Mouse (Mus musculus): ENCODE results near the gene Armc8.

The Armc8 gene

GRCm38 (mm10) chr9:99553049-99553448 lies 15.7 kb downstream of the Armc8 start:
- Histone ChIP-seq H3K36me3 (ENCODE audit: insufficient read depth, low read length) (no peaks in the 10 kb centered on the region), H3K4me3 (replicated peaks; ENCODE audit: low read length) (no peak overlapping the region), H3K4me1 (replicated peaks; ENCODE audit: low read depth, low read length) (peaks cover 6% of the 10 kb centered on the region; the same call in 1 of the 2 replicates), H3K27me3 (ENCODE audit: insufficient read depth, low read length) (no peaks in the 10 kb centered on the region), H3K9me3 (ENCODE audit: low read length) (no peaks in the 10 kb centered on the region)
- TF ChIP-seq NANOG (IDR thresholded peaks at IDR 0.05; ENCODE audit: borderline replicate concordance, low read length) = no peak

DNA sequence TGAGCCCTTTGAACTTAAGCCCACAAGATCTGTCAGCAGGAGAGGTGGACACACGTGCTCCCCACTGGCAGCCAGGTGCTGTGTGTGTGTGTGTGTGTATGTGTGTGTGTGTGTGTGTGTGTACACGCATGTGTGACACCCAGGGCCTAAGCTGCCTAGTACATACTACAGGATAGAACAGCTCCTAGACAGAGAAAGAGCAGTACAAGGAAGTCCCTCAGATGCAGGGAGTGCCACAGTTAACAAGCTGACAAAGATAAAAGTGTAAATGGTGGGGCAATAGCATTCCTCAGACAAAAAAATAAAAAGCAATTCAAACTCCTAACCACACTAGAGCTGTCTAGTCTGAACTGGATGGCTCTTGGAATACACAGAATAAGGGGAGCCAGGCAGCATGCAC lies 16.6 kb downstream of the Armc8 start:
- Histone ChIP-seq H3K36me3 (ENCODE audit: insufficient read depth, low read length) (no peaks in the 10 kb centered on the region), H3K4me1 (replicated peaks; ENCODE audit: low read depth, low read length) (no peaks in the 10 kb centered on the region; the same call in 1 of the 2 replicates), H3K27me3 (ENCODE audit: insufficient read depth, low read length) (no peaks in the 10 kb centered on the region), H3K9me3 (ENCODE audit: low read length) (no peaks in the 10 kb centered on the region), H3K4me3 (replicated peaks; ENCODE audit: low read length) (no peak overlapping the region)
- TF ChIP-seq NANOG (IDR thresholded peaks at IDR 0.05; ENCODE audit: borderline replicate concordance, low read length) (no peak), CTCF (conservative IDR thresholded peaks at IDR 0.05; ENCODE audit: low read length) (no peak), POU5F1 (IDR thresholded peaks at IDR 0.05; ENCODE audit: borderline replicate concordance, low read length) (no peak)

- Histone ChIP-seq H3K9me3 (ENCODE audit: low read length) (no peaks in the 10 kb centered on the region), H3K4me3 (replicated peaks; ENCODE audit: low read length) (no peak overlapping the region), H3K36me3 (ENCODE audit: insufficient read depth, low read length) (no peaks in the 10 kb centered on the region), H3K27me3 (ENCODE audit: insufficient read depth, low read length) (no peaks in the 10 kb centered on the region), H3K4me1 (replicated peaks; ENCODE audit: low read depth, low read length) (no peaks in the 10 kb centered on the region)
- TF ChIP-seq POU5F1 (IDR thresholded peaks at IDR 0.05; ENCODE audit: borderline replicate concordance, low read length) = no peak
These were observed 22.4 kb downstream of the Armc8 start for GRCm38 (mm10) chr9:99546259-99546658.

DNA sequence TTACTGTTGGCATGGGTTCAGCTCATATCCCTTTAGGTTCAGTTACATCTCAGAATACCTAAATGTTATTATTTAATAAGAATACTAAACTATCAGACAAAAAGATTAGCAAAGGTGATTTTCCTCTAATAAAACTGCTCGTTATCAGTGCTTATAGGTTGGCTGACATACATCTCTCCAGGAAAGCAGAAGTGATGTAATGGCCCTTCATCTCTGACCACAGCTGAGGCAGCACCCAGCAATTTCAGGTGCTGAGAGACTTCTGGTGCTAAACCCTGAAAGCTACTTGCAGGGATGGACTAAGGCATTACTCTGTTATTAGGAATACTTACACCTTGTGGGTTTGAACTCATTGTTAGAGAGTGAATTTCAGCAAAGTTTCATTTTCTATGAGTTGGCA lies 36.8 kb downstream of the Armc8 start:
- TF ChIP-seq POU5F1 (IDR thresholded peaks at IDR 0.05; ENCODE audit: borderline replicate concordance, low read length) (no peak), NANOG (IDR thresholded peaks at IDR 0.05; ENCODE audit: borderline replicate concordance, low read length) (no peak), CTCF (conservative IDR thresholded peaks at IDR 0.05; ENCODE audit: low read length) (no peak)
- H3K36me3 ChIP-seq (ENCODE audit: insufficient read depth, low read length) = peaks cover 86% of the 10 kb centered on the region
- H3K9me3 ChIP-seq (ENCODE audit: low read length) = no peaks in the 10 kb centered on the region
- no peaks in the 10 kb centered on the region for H3K4me1 ChIP-seq (replicated peaks; ENCODE audit: low read depth, low read length)
- no peaks in the 10 kb centered on the region for H3K27me3 ChIP-seq (ENCODE audit: insufficient read depth, low read length)
- H3K4me3 ChIP-seq (replicated peaks; ENCODE audit: low read length) = no peak overlapping the region

DNA sequence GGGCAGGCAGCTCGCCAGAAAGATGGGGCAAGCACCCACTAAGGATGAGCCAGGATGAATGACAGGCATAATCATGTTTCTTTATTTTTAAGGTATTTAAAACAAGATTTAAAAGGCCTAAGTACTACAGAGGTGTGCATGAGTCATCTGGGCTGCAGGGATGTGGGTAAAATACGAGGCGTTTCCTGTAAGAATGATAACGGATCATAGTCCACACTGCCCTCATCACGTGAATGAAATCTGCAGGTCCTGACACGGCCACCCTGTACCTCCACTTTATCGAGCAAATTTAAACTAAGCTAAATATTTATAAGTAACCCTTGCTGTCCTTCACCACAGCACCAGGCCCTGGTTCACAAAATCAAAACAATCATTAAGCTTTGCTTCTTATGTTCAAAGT lies 62.8 kb downstream of the Armc8 start:
- no peaks in the 10 kb centered on the region for H3K9me3 ChIP-seq (ENCODE audit: low read length)
- no peak overlapping the region for H3K4me3 ChIP-seq (replicated peaks; ENCODE audit: low read length)
- no peaks in the 10 kb centered on the region; the same call in 1 of the 2 replicates for H3K4me1 ChIP-seq (replicated peaks; ENCODE audit: low read depth, low read length)
- peaks cover 42% of the 10 kb centered on the region for H3K36me3 ChIP-seq (ENCODE audit: insufficient read depth, low read length)
- TF ChIP-seq NANOG (IDR thresholded peaks at IDR 0.05; ENCODE audit: borderline replicate concordance, low read length) = no peak
- TF ChIP-seq POU5F1 (IDR thresholded peaks at IDR 0.05; ENCODE audit: borderline replicate concordance, low read length) = no peak
- no peak for TF ChIP-seq CTCF (conservative IDR thresholded peaks at IDR 0.05; ENCODE audit: low read length)
- H3K27me3 ChIP-seq (ENCODE audit: insufficient read depth, low read length) = no peaks in the 10 kb centered on the region

- H3K36me3 ChIP-seq (ENCODE audit: insufficient read depth, low read length) = peaks cover 51% of the 10 kb centered on the region
- no peak overlapping the region for H3K4me3 ChIP-seq (replicated peaks; ENCODE audit: low read length)
- H3K9me3 ChIP-seq (ENCODE audit: low read length) = no peaks in the 10 kb centered on the region
- TF ChIP-seq NANOG (IDR thresholded peaks at IDR 0.05; ENCODE audit: borderline replicate concordance, low read length) (no peak), POU5F1 (IDR thresholded peaks at IDR 0.05; ENCODE audit: borderline replicate concordance, low read length) (no peak), CTCF (conservative IDR thresholded peaks at IDR 0.05; ENCODE audit: low read length) (no peak)
- H3K4me1 ChIP-seq (replicated peaks; ENCODE audit: low read depth, low read length) = no peaks in the 10 kb centered on the region; the same call in 1 of the 2 replicates
- H3K27me3 ChIP-seq (ENCODE audit: insufficient read depth, low read length) = no peaks in the 10 kb centered on the region
These were observed 69.4 kb downstream of the Armc8 start for GRCm38 (mm10) chr9:99499336-99499735.

DNA sequence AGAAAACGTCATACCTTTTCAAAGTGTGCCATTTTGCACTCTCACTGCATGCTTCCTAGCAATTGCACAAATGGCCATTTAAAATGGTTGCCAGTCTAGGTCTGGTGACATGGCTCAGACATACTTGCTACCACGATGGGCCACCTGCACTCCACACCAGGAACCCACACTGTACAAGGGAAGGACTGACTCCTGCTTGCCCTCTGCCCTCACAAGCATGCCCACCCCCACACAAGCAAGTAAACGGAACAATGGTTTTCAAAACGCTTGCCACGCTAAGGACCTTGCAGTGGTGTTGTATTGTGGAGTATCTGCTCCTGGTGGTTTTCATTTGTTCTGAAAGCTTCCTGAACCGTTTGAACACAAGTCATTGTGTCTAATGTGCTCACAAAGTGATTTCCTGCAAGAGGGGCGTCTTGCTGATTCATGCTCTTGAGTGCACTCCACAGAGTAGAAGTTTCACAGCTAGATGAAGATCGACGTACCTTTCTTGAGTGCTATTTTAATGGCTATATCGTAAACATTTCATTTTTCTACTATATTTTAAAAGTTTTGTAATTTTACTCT lies 76.0 kb downstream of the Armc8 start:
- H3K9me3 ChIP-seq (ENCODE audit: low read length) = no peaks in the 10 kb centered on the region
- no peaks in the 10 kb centered on the region for H3K27me3 ChIP-seq (ENCODE audit: insufficient read depth, low read length)
- TF ChIP-seq NANOG (IDR thresholded peaks at IDR 0.05; ENCODE audit: borderline replicate concordance, low read length) (no peak), CTCF (conservative IDR thresholded peaks at IDR 0.05; ENCODE audit: low read length) (no peak), POU5F1 (IDR thresholded peaks at IDR 0.05; ENCODE audit: borderline replicate concordance, low read length) (no peak)
- peaks cover 75% of the 10 kb centered on the region for H3K36me3 ChIP-seq (ENCODE audit: insufficient read depth, low read length)
- H3K4me3 ChIP-seq (replicated peaks; ENCODE audit: low read length) = no peak overlapping the region
- peaks cover 5% of the 10 kb centered on the region; the same call in 1 of the 2 replicates for H3K4me1 ChIP-seq (replicated peaks; ENCODE audit: low read depth, low read length)

DNA sequence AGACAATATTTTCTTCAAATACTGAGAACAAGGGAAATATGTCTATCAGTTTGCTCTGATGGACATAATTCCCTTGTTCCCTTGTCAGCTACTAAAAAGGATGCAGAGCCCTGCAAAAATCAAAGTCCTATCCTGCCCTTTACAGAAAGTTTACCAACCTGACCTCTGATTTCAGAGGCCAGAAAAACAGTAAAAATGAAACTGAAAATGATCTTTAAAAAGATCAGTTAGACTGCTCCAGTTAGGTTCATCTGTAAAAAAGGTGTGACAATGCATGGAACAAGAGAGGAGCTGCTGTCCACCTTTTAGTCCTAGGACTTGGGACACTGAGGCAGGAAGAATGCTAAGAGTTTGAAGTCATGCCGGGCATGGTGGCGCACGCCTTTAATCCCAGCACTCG lies 77.6 kb downstream of the Armc8 start:
- no peak for TF ChIP-seq CTCF (conservative IDR thresholded peaks at IDR 0.05; ENCODE audit: low read length)
- no peak for TF ChIP-seq NANOG (IDR thresholded peaks at IDR 0.05; ENCODE audit: borderline replicate concordance, low read length)
- no peak for TF ChIP-seq POU5F1 (IDR thresholded peaks at IDR 0.05; ENCODE audit: borderline replicate concordance, low read length)
- Histone ChIP-seq H3K36me3 (ENCODE audit: insufficient read depth, low read length) (peaks cover 81% of the 10 kb centered on the region), H3K4me3 (replicated peaks; ENCODE audit: low read length) (no peak overlapping the region), H3K27me3 (ENCODE audit: insufficient read depth, low read length) (no peaks in the 10 kb centered on the region), H3K9me3 (ENCODE audit: low read length) (no peaks in the 10 kb centered on the region), H3K4me1 (replicated peaks; ENCODE audit: low read depth, low read length) (peaks cover 5% of the 10 kb centered on the region; the same call in 1 of the 2 replicates)

- Histone ChIP-seq H3K27me3 (ENCODE audit: insufficient read depth, low read length) (no peaks in the 10 kb centered on the region), H3K36me3 (ENCODE audit: insufficient read depth, low read length) (peaks cover 89% of the 10 kb centered on the region), H3K4me3 (replicated peaks; ENCODE audit: low read length) (no peak overlapping the region), H3K4me1 (replicated peaks; ENCODE audit: low read depth, low read length) (peaks cover 12% of the 10 kb centered on the region), H3K9me3 (ENCODE audit: low read length) (no peaks in the 10 kb centered on the region)
- TF ChIP-seq NANOG (IDR thresholded peaks at IDR 0.05; ENCODE audit: borderline replicate concordance, low read length) (no peak), CTCF (conservative IDR thresholded peaks at IDR 0.05; ENCODE audit: low read length) (no peak), POU5F1 (IDR thresholded peaks at IDR 0.05; ENCODE audit: borderline replicate concordance, low read length) (no peak)
These were observed 80.9 kb downstream of the Armc8 start for GRCm38 (mm10) chr9:99487841-99488240.

All from E14TG2a.4 (cell line).